Mouse (Mus musculus) hindbrain, embryonic 14.5 days (tissue): ENCODE measurements at regions not wholly inside any gene's neighbourhood (a gene's known extent, or its start where the extent isn't known, plus 50 kb on each side); places are given as distances from the start of the nearest gene placed in this dataset.

Experiments used
- ATAC-seq: fragments of 200-750 bp; cut with Nextera tagmentation; 2 replicates; pipeline ENCODE4 v1.8.0; 2017; ENCODE audit warnings: moderate number of reproducible peaks, mild to moderate bottlenecking, moderate TSS enrichment, moderate library complexity; ENCODE audit not compliant: low FRiP score
- DNase-seq: peaks from one replicate; pipeline ENCODE4 v3.0.0-alpha.2; 2015; ENCODE audit warnings: low spot score
- H3K27ac ChIP-seq: fragments of 300-500 bp; sonication (generic); 2 replicates; pipeline ENCODE4 v1.5.1; 2014; ENCODE audit warnings: mild to moderate bottlenecking, moderate library complexity
- H3K27me3 ChIP-seq: fragments of 300-500 bp; sonication (generic); 2 replicates; pipeline ENCODE4 v1.6.1; 2014; ENCODE audit warnings: mild to moderate bottlenecking, low read length, mixed read lengths; ENCODE audit not compliant: control insufficient read depth, insufficient read depth
- H3K36me3 ChIP-seq: fragments of 300-500 bp; sonication (generic); replicated peaks from 2 replicates; pipeline ENCODE4 v1.6.1; 2014; ENCODE audit not compliant: control insufficient read depth, insufficient read depth
- H3K4me1 ChIP-seq: fragments of 300-500 bp; sonication (generic); replicated peaks from 2 replicates; pipeline ENCODE4 v1.6.1; 2014; ENCODE audit warnings: antibody characterized with exemption, low read length, mixed read lengths; ENCODE audit not compliant: control insufficient read depth, insufficient read depth
- H3K4me2 ChIP-seq: fragments of 300-500 bp; sonication (generic); replicated peaks from 2 replicates; pipeline ENCODE4 v1.6.1; 2014; ENCODE audit warnings: mild to moderate bottlenecking, moderate library complexity
- H3K4me3 ChIP-seq: fragments of 300-500 bp; sonication (generic); replicated peaks from 2 replicates; pipeline ENCODE4 v1.5.1; 2014; ENCODE audit warnings: mild to moderate bottlenecking, low read length
- H3K9ac ChIP-seq: fragments of 300-500 bp; sonication (generic); 2 replicates; pipeline ENCODE4 v1.6.1; 2014
- H3K9me3 ChIP-seq: fragments of 300-500 bp; sonication (generic); 2 replicates; pipeline ENCODE4 v1.6.1; 2016; ENCODE audit warnings: low read length; ENCODE audit not compliant: control insufficient read depth
- WGBS: fragments of 180-500 bp; shearing (Covaris S2); extraction: QIAGEN DNeasy Blood & Tissue Kit; methylation state at CpG from one replicate; pipeline ENCODE4 v1.1.7; 2014; 5-methylcytosine and 5-hydroxymethylcytosine counted together

GRCm38 (mm10) chr10:37504468-37504867 lies 365.7 kb upstream of the Marcks start:
- H3K27ac ChIP-seq = no peak overlapping the region
- H3K4me1 ChIP-seq = no peaks in the 10 kb centered on the region
- H3K9ac ChIP-seq = no peak overlapping the region
- no peaks in the 10 kb centered on the region for H3K27me3 ChIP-seq
- no peak for DNase-seq
- no peak overlapping the region for H3K4me2 ChIP-seq
- no peak overlapping the region for H3K4me3 ChIP-seq
- no peak for ATAC-seq
- no peaks in the 10 kb centered on the region for H3K9me3 ChIP-seq
- H3K36me3 ChIP-seq = no peaks in the 10 kb centered on the region
- 59% methylated on average over 2 of the region's 2 CpGs for WGBS

- Histone ChIP-seq H3K36me3 (no peaks in the 10 kb centered on the region), H3K4me1 (no peaks in the 10 kb centered on the region), H3K27me3 (no peaks in the 10 kb centered on the region), H3K9me3 (no peaks in the 10 kb centered on the region), H3K27ac (no peak overlapping the region), H3K4me3 (no peak overlapping the region), H3K9ac (no peak overlapping the region), H3K4me2 (no peak overlapping the region)
- ATAC-seq (no peak), DNase-seq (no peak)
These were observed 363.8 kb upstream of the Marcks start for GRCm38 (mm10) chr10:37502505-37502904.

- ATAC-seq (no peak), DNase-seq (no peak)
- Histone ChIP-seq H3K27me3 (no peaks in the 10 kb centered on the region), H3K36me3 (no peaks in the 10 kb centered on the region), H3K27ac (no peak overlapping the region), H3K9me3 (no peaks in the 10 kb centered on the region), H3K4me2 (no peak overlapping the region), H3K4me3 (no peak overlapping the region), H3K9ac (no peak overlapping the region), H3K4me1 (no peaks in the 10 kb centered on the region)
- 95% methylated on average over 2 of the region's 2 CpGs for WGBS
These were observed 362.3 kb upstream of the Marcks start for GRCm38 (mm10) chr10:37501043-37501442.

GRCm38 (mm10) chr10:37495467-37495866 lies 356.7 kb upstream of the Marcks start:
- ATAC-seq (no peak), DNase-seq (no peak)
- Histone ChIP-seq H3K36me3 (no peaks in the 10 kb centered on the region), H3K4me3 (no peak overlapping the region), H3K27me3 (no peaks in the 10 kb centered on the region), H3K9me3 (no peaks in the 10 kb centered on the region), H3K4me2 (no peak overlapping the region), H3K4me1 (no peaks in the 10 kb centered on the region), H3K9ac (no peak overlapping the region), H3K27ac (no peak overlapping the region)
- 85% methylated on average over 1 of the region's 1 CpGs for WGBS

- H3K36me3 ChIP-seq = no peaks in the 10 kb centered on the region
- no peak overlapping the region for H3K4me2 ChIP-seq
- H3K4me1 ChIP-seq = no peaks in the 10 kb centered on the region
- no peak overlapping the region for H3K4me3 ChIP-seq
- 41% methylated on average over 3 of the region's 3 CpGs for WGBS
- H3K9me3 ChIP-seq = no peaks in the 10 kb centered on the region
- DNase-seq = no peak
- H3K27ac ChIP-seq = no peak overlapping the region
- no peak for ATAC-seq
- no peaks in the 10 kb centered on the region for H3K27me3 ChIP-seq
- H3K9ac ChIP-seq = no peak overlapping the region
These were observed 355.9 kb upstream of the Marcks start for GRCm38 (mm10) chr10:37494552-37495166.

- no peak for ATAC-seq
- 41% methylated on average over 2 of the region's 2 CpGs for WGBS
- no peak overlapping the region for H3K4me2 ChIP-seq
These were observed 355.4 kb upstream of the Marcks start for GRCm38 (mm10) chr10:37494098-37494497.

GRCm38 (mm10) chr10:37484311-37485023 lies 345.7 kb upstream of the Marcks start:
- Histone ChIP-seq H3K4me2 (no peak overlapping the region), H3K4me3 (no peak overlapping the region), H3K9me3 (no peaks in the 10 kb centered on the region), H3K27me3 (no peaks in the 10 kb centered on the region), H3K27ac (no peak overlapping the region), H3K4me1 (no peaks in the 10 kb centered on the region), H3K9ac (no peak overlapping the region), H3K36me3 (no peaks in the 10 kb centered on the region)
- ATAC-seq (no peak), DNase-seq (no peak)
- 85% methylated on average over 6 of the region's 6 CpGs for WGBS

More at GRCm38 (mm10) chr10:37494098-37494497, 355.4 kb upstream of the Marcks start:
- H3K27ac ChIP-seq = no peak overlapping the region
- H3K4me1 ChIP-seq = no peaks in the 10 kb centered on the region
- H3K27me3 ChIP-seq = no peaks in the 10 kb centered on the region
- no peak overlapping the region for H3K9ac ChIP-seq
- DNase-seq = no peak
- no peaks in the 10 kb centered on the region for H3K9me3 ChIP-seq
- no peak overlapping the region for H3K4me3 ChIP-seq
- H3K36me3 ChIP-seq = no peaks in the 10 kb centered on the region

- Histone ChIP-seq H3K36me3 (no peaks in the 10 kb centered on the region), H3K9ac (no peak overlapping the region), H3K4me3 (no peak overlapping the region), H3K9me3 (no peaks in the 10 kb centered on the region), H3K4me1 (no peaks in the 10 kb centered on the region), H3K27me3 (no peaks in the 10 kb centered on the region), H3K4me2 (no peak overlapping the region), H3K27ac (no peak overlapping the region)
- no peak for DNase-seq
- 52% methylated on average over 4 of the region's 4 CpGs for WGBS
- no peak for ATAC-seq
These were observed 344.8 kb upstream of the Marcks start for GRCm38 (mm10) chr10:37483521-37483920.

GRCm38 (mm10) chr10:37481879-37482278 lies 343.2 kb upstream of the Marcks start:
- no peak overlapping the region for H3K27ac ChIP-seq
- DNase-seq (no peak), ATAC-seq (no peak)
- H3K36me3 ChIP-seq = no peaks in the 10 kb centered on the region
- no peaks in the 10 kb centered on the region for H3K9me3 ChIP-seq
- H3K27me3 ChIP-seq = no peaks in the 10 kb centered on the region
- H3K9ac ChIP-seq = no peak overlapping the region
- WGBS = 86% methylated on average over 1 of the region's 1 CpGs
- no peak overlapping the region for H3K4me3 ChIP-seq
- no peaks in the 10 kb centered on the region for H3K4me1 ChIP-seq
- no peak overlapping the region for H3K4me2 ChIP-seq
